Mouse (Mus musculus): ENCODE results near the gene Itsn2.

DNA sequence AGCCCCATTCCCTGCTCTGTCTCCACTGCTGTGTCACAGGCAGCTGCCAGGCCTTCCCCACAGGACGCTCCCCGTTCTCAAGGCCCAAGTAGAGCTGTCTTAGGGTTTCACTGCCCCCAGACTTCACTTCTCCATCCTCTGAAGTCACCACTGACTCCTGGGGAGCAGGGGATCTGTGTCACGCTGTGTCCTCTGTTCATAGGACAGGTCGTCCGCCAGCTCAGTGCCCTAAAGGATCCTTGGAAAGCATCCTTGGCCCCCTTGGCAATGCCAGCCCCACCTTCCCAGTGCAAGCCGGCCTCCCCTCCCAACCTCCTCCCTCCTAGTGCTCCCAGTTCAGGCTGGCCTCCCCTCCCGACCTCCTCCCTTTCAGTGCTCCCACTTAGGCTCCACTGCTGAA, 117.5 kb downstream of the Itsn2 start:
- no peak for TF ChIP-seq CTCF (IDR thresholded peaks at IDR 0.05; ENCODE audit: low read depth)
- TF ChIP-seq EP300 (optimal IDR thresholded peaks at IDR 0.05): no peak

Data from stomach, postnatal 0 days (tissue).